Mouse (Mus musculus) mature B cell (primary cell): ENCODE measurements around the gene Gm3002.
"Not testable (repeated sequence)": the region's sequence is repeated elsewhere in the genome, so short reads cannot be mapped to it uniquely, and the experiment has no call there.

Experiments
- in situ Hi-C: fragments of 300-500 bp; cut with MboI; formaldehyde crosslinking; loops from 2 replicates; pipeline ENCODE4 v1.14.3; 2019

Gm3002 gene

GRCm38 (mm10) chr14:3809774-3810173 is at the start of gene Gm3002:
Gm3002 (plus strand) TSS chr14:3810074.
- in situ Hi-C loops, result not testable (repeated sequence)

GRCm38 (mm10) chr14:3845945-3846344 is 36.1 kb downstream of the Gm3002 start, which contains the start of gene Gm3033:
Gm3033 (plus strand) TSS chr14:3846245.
- in situ Hi-C loops, result not testable (repeated sequence)

GRCm38 (mm10) chr14:3883872-3884271 is 74.0 kb downstream of the Gm3002 start, which contains the start of gene Gm2916:
Gm2916 (plus strand) TSS chr14:3884172.
- in situ Hi-C loops, result not testable (repeated sequence)

- in situ Hi-C loops, result not testable (repeated sequence)
These were observed 121.6 kb downstream of the Gm3002 start, which contains the start of gene Gm3029 for GRCm38 (mm10) chr14:3931456-3931855. Gm3029 (plus strand) TSS chr14:3931756.

GRCm38 (mm10) chr14:3963247-3963646 is 153.4 kb downstream of the Gm3002 start, which contains the start of gene Gm3095:
Gm3095 (plus strand) TSS chr14:3963547.
- in situ Hi-C loops, result not testable (repeated sequence)

- in situ Hi-C loops, result not testable (repeated sequence)
These were observed 188.2 kb downstream of the Gm3002 start, which contains the start of gene Gm3099 for GRCm38 (mm10) chr14:3998094-3998493. Gm3099 (plus strand) TSS chr14:3998394.
